Mouse (Mus musculus) forebrain, embryonic 11.5 days (tissue): ENCODE results near the gene Riok1. TPM values are rescaled to one million over a fixed set of nuclear protein-coding genes. Genes with fewer than 3 reads are reported as not detected.

ENCODE experiments used
- ATAC-seq: fragments of 200-750 bp; cut with Nextera tagmentation; replicated peaks from 2 replicates; pipeline ENCODE4 v1.8.0; 2017; ENCODE audit warnings: moderate TSS enrichment; ENCODE audit not compliant: low FRiP score
- DNase-seq: peaks from one replicate; pipeline ENCODE4 v3.0.0-alpha.2; 2017; ENCODE audit warnings: low spot score
- H3K27ac ChIP-seq: fragments of 300-500 bp; sonication (generic); 2 replicates; pipeline ENCODE4 v1.5.1; 2014; ENCODE audit warnings: low read depth, low read length
- H3K27me3 ChIP-seq: fragments of 300-500 bp; sonication (generic); 2 replicates; pipeline ENCODE4 v1.6.1; 2014; ENCODE audit warnings: mild to moderate bottlenecking, low read length, mixed read lengths; ENCODE audit not compliant: control insufficient read depth, insufficient read depth
- H3K36me3 ChIP-seq: fragments of 300-500 bp; sonication (generic); 2 replicates; pipeline ENCODE4 v1.6.1; 2014; ENCODE audit warnings: mild to moderate bottlenecking, low read length, moderate library complexity, mixed read lengths; ENCODE audit not compliant: control insufficient read depth, insufficient read depth
- H3K4me1 ChIP-seq: fragments of 300-500 bp; sonication (generic); replicated peaks from 2 replicates; pipeline ENCODE4 v1.6.1; 2014; ENCODE audit warnings: low read length, mixed read lengths; ENCODE audit not compliant: control insufficient read depth, insufficient read depth
- H3K4me2 ChIP-seq: fragments of 300-500 bp; sonication (generic); 2 replicates; pipeline ENCODE4 v1.6.1; 2014; ENCODE audit warnings: low read depth, mild to moderate bottlenecking, low read length, moderate library complexity, mixed read lengths; ENCODE audit not compliant: severe bottlenecking
- H3K4me3 ChIP-seq: fragments of 300-500 bp; sonication (generic); 2 replicates; pipeline ENCODE4 v1.5.1; 2014; ENCODE audit warnings: low read depth, low read length
- H3K9ac ChIP-seq: fragments of 300-500 bp; sonication (generic); 2 replicates; pipeline ENCODE4 v1.6.1; 2014; ENCODE audit warnings: low read length
- H3K9me3 ChIP-seq: fragments of 300-500 bp; sonication (generic); 2 replicates; pipeline ENCODE4 v1.6.1; 2016; ENCODE audit warnings: low read length, mixed read lengths; ENCODE audit not compliant: control insufficient read depth
- WGBS: fragments of 180-500 bp; shearing (Covaris S2); extraction: QIAGEN DNeasy Blood & Tissue Kit; methylation state at CpG from one replicate; pipeline ENCODE4 v1.1.7; 2014; 5-methylcytosine and 5-hydroxymethylcytosine counted together
- polyA plus RNA-seq: library from polyadenylated mRNA; unstranded; fragments of >200 nt; fragmentation: Nextera tagmentation; extraction: Ambion mirVana; gene quantifications from 2 replicates; pipeline ENCODE4 v1.2.1, GENCODE M21; 2014

Riok1 gene
- polyA plus RNA-seq, 1 experiment from 2014 or later, result 53.6 TPM

DNA sequence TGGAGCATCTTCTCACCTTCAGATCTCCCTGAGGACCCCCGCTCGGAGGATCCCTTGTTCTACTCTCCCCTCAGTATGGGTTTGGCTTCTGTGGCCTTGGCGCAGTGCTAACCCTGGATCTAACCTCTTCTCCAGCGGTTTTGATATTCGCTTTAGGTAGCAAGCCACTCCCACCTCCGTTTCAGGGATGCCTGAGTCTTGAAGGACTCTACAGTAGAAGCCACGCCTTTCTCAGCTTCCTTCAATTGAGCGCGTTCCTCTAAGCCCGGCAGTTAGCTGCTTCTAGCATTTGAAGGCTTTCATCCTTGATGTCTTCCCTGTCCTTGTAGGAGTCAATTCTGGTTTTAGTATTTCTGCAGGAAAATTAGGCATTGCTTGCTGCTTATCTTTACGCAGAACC, 40.3 kb downstream of the Riok1 start:
- WGBS, result 25% methylated on average over 11 of the region's 11 CpGs
- no peak for DNase-seq
- Histone ChIP-seq H3K4me2 (no peak overlapping the region), H3K4me3 (no peak overlapping the region), H3K27me3 (no peaks in the 10 kb centered on the region), H3K4me1 (no peaks in the 10 kb centered on the region), H3K9me3 (no peaks in the 10 kb centered on the region), H3K27ac (no peak overlapping the region), H3K9ac (no peak overlapping the region), H3K36me3 (no peaks in the 10 kb centered on the region)
- ATAC-seq, result no peak

DNA sequence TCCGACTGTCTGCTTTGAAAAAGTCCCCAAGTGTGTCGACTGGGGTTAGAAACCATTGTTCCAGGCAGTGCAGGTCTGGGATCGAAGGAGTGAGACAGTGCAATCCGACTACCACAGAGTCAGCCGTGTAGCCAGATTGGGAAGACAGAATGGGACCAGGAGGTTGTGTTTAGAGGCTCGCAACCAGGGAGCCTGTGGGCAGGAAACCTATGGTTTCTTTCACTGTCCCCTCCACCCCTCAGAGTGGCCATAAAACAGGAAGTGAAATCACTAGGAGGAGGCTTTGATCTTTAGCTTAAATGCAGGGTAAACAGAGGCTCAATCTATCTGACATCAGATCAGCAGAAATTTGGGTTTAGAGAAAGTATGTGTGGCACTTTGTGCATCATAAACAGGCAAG, 42.0 kb downstream of the Riok1 start:
- Histone ChIP-seq H3K9me3 (no peaks in the 10 kb centered on the region), H3K36me3 (no peaks in the 10 kb centered on the region), H3K27ac (no peak overlapping the region), H3K4me1 (no peaks in the 10 kb centered on the region), H3K9ac (no peak overlapping the region), H3K4me3 (no peak overlapping the region), H3K27me3 (no peaks in the 10 kb centered on the region), H3K4me2 (no peak overlapping the region)
- DNase-seq (no peak), ATAC-seq (no peak)
- 53% methylated on average over 6 of the region's 6 CpGs for WGBS

DNA sequence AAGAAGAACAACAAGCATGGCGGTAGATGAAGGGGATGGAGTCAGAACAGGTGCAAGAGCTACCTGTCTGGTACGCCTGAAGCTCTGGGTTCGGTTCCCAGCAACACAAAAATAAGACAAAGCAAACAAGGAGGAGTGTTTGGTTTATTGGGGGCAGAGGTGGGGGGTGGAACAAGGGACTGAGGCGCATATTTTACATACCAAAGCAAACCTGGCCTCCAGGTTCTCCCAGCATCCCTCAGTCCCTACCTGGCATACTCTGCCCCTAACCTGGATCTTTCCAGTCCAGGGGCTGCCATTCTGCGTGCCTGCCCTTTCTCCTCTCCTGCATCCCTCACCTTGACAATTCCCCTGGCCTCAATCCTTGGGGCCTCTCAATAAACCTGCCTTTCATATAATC, 42.6 kb downstream of the Riok1 start:
- Histone ChIP-seq H3K4me1 (no peaks in the 10 kb centered on the region), H3K36me3 (no peaks in the 10 kb centered on the region), H3K4me2 (no peak overlapping the region), H3K27ac (no peak overlapping the region), H3K9me3 (no peaks in the 10 kb centered on the region), H3K27me3 (no peaks in the 10 kb centered on the region), H3K9ac (no peak overlapping the region), H3K4me3 (no peak overlapping the region)
- no peak for ATAC-seq
- no peak for DNase-seq
- whole genome bisulfite sequencing, result 75% methylated on average over 5 of the region's 5 CpGs

DNA sequence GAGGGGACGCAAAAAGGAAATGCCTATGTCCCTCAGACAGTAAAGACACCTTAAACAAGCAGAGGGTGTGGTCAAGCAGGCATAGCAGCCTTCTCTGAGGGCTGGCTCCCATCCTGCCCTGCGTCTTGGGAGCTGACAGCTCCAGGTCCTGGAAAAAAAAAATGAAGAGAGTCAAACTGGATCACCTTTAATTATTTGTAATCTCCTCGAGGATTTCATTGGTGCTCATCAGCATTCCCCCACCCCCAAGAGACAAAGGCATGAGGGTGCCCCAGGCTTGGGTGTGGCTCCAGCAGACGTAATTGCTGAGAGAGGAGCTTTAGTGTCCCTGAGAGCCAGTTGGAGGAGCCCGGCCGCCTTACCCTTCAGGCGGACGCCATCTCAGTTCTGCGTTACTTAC, 43.2 kb downstream of the Riok1 start:
- Histone ChIP-seq H3K36me3 (no peaks in the 10 kb centered on the region), H3K4me1 (no peaks in the 10 kb centered on the region), H3K4me2 (no peak overlapping the region), H3K4me3 (no peak overlapping the region), H3K9ac (no peak overlapping the region), H3K27me3 (no peaks in the 10 kb centered on the region), H3K9me3 (no peaks in the 10 kb centered on the region), H3K27ac (no peak overlapping the region)
- no peak for DNase-seq
- 61% methylated on average over 9 of the region's 9 CpGs for WGBS
- no peak for ATAC-seq

DNA sequence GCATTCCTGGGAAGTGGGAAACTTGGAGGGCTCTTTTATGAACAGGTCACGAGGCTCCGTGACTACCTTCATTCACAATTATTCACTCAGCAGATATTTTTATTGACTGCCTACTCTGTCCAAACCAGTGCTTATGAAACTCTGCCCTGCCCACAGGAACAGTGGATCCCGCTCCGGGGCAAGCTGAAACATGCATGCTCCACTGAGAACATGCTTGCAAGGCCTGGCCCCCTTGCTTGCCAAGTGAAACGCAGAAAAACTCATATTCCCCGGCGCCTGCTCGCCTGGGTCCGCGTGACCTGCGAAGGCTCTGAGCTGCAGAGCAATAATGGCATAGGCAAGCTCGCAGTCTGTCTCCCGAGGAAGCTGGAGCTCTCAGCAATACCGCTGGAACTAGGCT, 43.9 kb downstream of the Riok1 start:
- DNase-seq (no peak), ATAC-seq (no peak)
- H3K36me3 ChIP-seq, result no peaks in the 10 kb centered on the region
- H3K4me1 ChIP-seq, result no peaks in the 10 kb centered on the region
- H3K4me3 ChIP-seq, result no peak overlapping the region
- no peak overlapping the region for H3K9ac ChIP-seq
- H3K27ac ChIP-seq, result no peak overlapping the region
- H3K4me2 ChIP-seq, result no peak overlapping the region
- no peaks in the 10 kb centered on the region for H3K27me3 ChIP-seq
- no peaks in the 10 kb centered on the region for H3K9me3 ChIP-seq
- 86% methylated on average over 14 of the region's 14 CpGs for WGBS

DNA sequence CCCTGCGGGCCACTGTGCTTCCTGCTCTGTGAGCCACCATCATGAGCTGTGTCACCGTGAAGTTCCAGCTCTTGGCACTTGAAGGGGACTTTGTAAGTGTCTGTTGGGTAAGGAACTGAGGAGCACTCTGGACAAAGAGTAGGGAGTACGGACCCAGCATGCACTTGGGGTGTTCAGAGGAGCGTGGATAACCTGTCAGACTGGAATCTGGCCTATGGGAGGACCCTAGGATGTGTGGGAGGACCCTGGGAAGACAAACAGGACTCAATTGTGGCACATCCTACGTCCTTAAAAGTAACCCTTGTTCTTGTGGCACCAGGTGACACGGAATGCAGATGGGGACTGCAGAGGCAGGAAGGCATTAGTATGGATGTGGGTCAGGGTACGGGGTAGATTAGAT, 44.4 kb downstream of the Riok1 start:
- no peak overlapping the region for H3K4me3 ChIP-seq
- H3K27ac ChIP-seq, result no peak overlapping the region
- H3K36me3 ChIP-seq, result no peaks in the 10 kb centered on the region
- WGBS, result 83% methylated on average over 7 of the region's 7 CpGs
- ATAC-seq (no peak), DNase-seq (no peak)
- H3K9me3 ChIP-seq, result no peaks in the 10 kb centered on the region
- no peaks in the 10 kb centered on the region for H3K27me3 ChIP-seq
- H3K4me2 ChIP-seq, result no peak overlapping the region
- H3K4me1 ChIP-seq, result no peaks in the 10 kb centered on the region
- no peak overlapping the region for H3K9ac ChIP-seq

DNA sequence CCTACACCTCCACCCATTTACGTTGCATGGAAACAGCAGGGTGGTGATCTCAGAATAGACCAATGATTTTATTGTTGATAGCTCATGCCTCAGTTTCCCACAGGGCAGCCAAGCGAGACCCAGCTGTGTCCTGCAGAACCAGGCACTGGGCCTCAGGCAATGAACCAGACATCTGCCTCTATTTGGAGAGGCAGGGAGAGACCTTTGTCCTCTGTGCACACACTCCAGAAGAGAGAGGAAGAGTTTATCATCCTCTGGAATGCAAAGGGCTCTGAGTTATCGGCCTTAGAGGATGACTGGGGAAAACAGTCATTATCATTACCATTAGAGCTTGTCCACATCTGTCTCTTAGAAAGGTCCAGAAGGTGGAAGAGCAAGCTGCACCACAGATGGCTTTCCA, 49.9 kb downstream of the Riok1 start:
- Histone ChIP-seq H3K9me3 (no peaks in the 10 kb centered on the region), H3K4me3 (no peak overlapping the region), H3K4me2 (no peak overlapping the region), H3K4me1 (no peaks in the 10 kb centered on the region), H3K27ac (no peak overlapping the region), H3K9ac (no peak overlapping the region), H3K27me3 (no peaks in the 10 kb centered on the region), H3K36me3 (no peaks in the 10 kb centered on the region)
- WGBS, result 76% methylated on average over 3 of the region's 3 CpGs
- no peak for DNase-seq
- no peak for ATAC-seq

DNA sequence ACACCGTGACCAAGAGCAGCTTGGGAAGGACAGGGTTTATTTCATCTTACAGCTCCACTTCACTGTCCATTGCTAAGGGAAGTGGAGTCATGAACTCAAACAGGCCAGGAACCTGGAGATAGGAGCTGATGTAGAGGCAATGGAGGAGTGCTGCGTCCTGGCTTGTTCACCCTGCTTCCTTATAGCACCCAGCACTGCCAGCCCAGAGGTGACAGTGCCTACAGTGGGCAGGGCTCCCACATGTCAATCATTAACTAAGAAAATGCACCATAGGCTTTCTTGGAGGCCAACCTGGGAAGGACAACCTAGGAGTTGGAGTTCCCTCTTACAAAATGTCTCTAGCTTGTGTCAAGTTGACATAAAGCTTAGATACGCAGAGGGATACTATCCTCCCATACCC, 51.2 kb downstream of the Riok1 start:
- no peak for ATAC-seq
- 79% methylated on average over 3 of the region's 3 CpGs for WGBS

DNA sequence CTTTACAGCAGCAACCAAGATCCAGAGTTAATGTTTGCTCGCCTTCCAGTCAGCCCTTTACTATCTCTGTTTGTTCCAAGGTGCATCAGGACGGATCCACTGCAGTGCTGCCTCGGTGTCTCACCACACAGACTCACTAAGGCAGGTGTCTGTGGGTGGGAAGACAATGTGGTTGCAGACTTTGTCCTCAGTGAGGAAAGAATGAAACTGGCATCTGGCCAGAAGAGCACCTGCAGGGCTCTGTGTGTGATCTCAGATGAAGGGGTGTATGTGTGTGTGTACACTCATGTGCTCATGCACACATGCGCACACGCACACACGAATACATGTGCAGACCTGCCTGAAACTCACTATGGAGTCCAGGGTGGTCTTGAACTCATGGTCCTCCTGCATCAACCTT, 52.7 kb downstream of the Riok1 start:
- no peak overlapping the region for H3K27ac ChIP-seq
- H3K4me2 ChIP-seq, result no peak overlapping the region
- H3K9ac ChIP-seq, result no peak overlapping the region
- no peaks in the 10 kb centered on the region for H3K36me3 ChIP-seq
- H3K9me3 ChIP-seq, result no peaks in the 10 kb centered on the region
- H3K4me1 ChIP-seq, result no peaks in the 10 kb centered on the region
- H3K4me3 ChIP-seq, result no peak overlapping the region
- H3K27me3 ChIP-seq, result no peaks in the 10 kb centered on the region
- DNase-seq (no peak), ATAC-seq (no peak)
- 91% methylated on average over 6 of the region's 6 CpGs for WGBS

More for the DNA sequence above, 51.2 kb downstream of the Riok1 start:
- DNase-seq, result no peak
- Histone ChIP-seq H3K27me3 (no peaks in the 10 kb centered on the region), H3K4me1 (no peaks in the 10 kb centered on the region), H3K9me3 (no peaks in the 10 kb centered on the region), H3K4me3 (no peak overlapping the region), H3K9ac (no peak overlapping the region), H3K27ac (no peak overlapping the region), H3K4me2 (no peak overlapping the region), H3K36me3 (no peaks in the 10 kb centered on the region)
